In genomic region chr12:26129511-26129910, GRCm38 (mm10) we compare ENCODE assay signal across 26 mouse cellular contexts.
"Had no signal": no experiment of that assay in that cellular context is flagged by ENCODE, and none has a peak within 500 bp of the region (broad histone marks: within the 10 kb centered on the region; RNA-seq: fewer than 3 reads in every experiment).

No protein-coding gene starts in this region.

- H3K9ac ChIP-seq: heart, embryonic 12.5 days; hindbrain, embryonic 12.5 days; hindbrain, embryonic 14.5 days; intestine, embryonic 15.5 days; limb, embryonic 12.5 days; liver, embryonic 13.5 days; liver, embryonic 15.5 days had no signal

- H3K4me2 ChIP-seq: heart, embryonic 12.5 days; hindbrain, embryonic 12.5 days; hindbrain, embryonic 14.5 days; intestine, embryonic 15.5 days; limb, embryonic 12.5 days; liver, embryonic 11.5 days; liver, embryonic 13.5 days; liver, embryonic 15.5 days had no signal

- H3K9me3 ChIP-seq: heart, embryonic 12.5 days; hindbrain, embryonic 10.5 days; hindbrain, embryonic 12.5 days; intestine, embryonic 15.5 days; limb, embryonic 10.5 days; limb, embryonic 12.5 days; liver, embryonic 13.5 days; liver, embryonic 15.5 days had no signal

- H3K36me3 ChIP-seq: heart, embryonic 12.5 days; hindbrain, embryonic 10.5 days; hindbrain, embryonic 12.5 days; intestine, embryonic 15.5 days; limb, embryonic 10.5 days; limb, embryonic 12.5 days; liver, embryonic 13.5 days; liver, embryonic 15.5 days had no signal

- H3K27me3 ChIP-seq: heart, embryonic 12.5 days; hindbrain, embryonic 12.5 days; intestine, embryonic 15.5 days; limb, embryonic 12.5 days; liver, embryonic 13.5 days; liver, embryonic 15.5 days had no signal

- DNase-seq: gastrocnemius, adult 2 months; gastrocnemius, postnatal 10 days; gastrocnemius, postnatal 25 days; heart, adult 18-20 months; heart, postnatal 10 days; heart, postnatal 4 days; kidney, adult 18-20 months; kidney, adult 8-10 months; kidney, postnatal 10 days; kidney, postnatal 25 days; kidney, postnatal 4 days; layer of hippocampus, adult 9-11 months; liver; liver, embryonic 13.5 days had no signal

- H3K4me1 ChIP-seq: intestine, embryonic 15.5 days; limb, embryonic 10.5 days; limb, embryonic 12.5 days; liver, embryonic 13.5 days; liver, embryonic 15.5 days had no signal

- ATAC-seq: hindbrain, embryonic 16.5 days; inflammation-experienced regulatory T-cells, adult 6 months; intestine, embryonic 15.5 days; intestine, postnatal 0 days had no signal

- H3K27ac ChIP-seq: gastrocnemius, adult 2 months; hindbrain, embryonic 10.5 days; hindbrain, embryonic 12.5 days; hindbrain, embryonic 14.5 days; intestine, embryonic 15.5 days; limb, embryonic 10.5 days; limb, embryonic 12.5 days; liver, embryonic 13.5 days; liver, embryonic 15.5 days had no signal

- H3K4me3 ChIP-seq: gastrocnemius, adult 2 months; heart, embryonic 12.5 days; hindbrain, embryonic 10.5 days; hindbrain, embryonic 12.5 days; intestine, embryonic 15.5 days; limb, embryonic 10.5 days; limb, embryonic 12.5 days; liver, embryonic 13.5 days; liver, embryonic 15.5 days had no signal
